Mouse (Mus musculus): ENCODE results near the gene Mei1. TPM values are rescaled to one million over a fixed set of nuclear protein-coding genes. Genes with fewer than 3 reads are reported as not detected.
A peak's percentile ranks its signal among the peaks of the same experiment; 100 is the strongest.
"Not testable (repeated sequence)": the region's sequence is repeated elsewhere in the genome, so short reads cannot be mapped to it uniquely, and the experiment has no call there.

Mei1 gene
- polyA plus RNA-seq, 1 experiment from 2014 or later: not detected

- Histone ChIP-seq H3K9me3 (no peaks in the 10 kb centered on the region), H3K4me1 (no peaks in the 10 kb centered on the region; the same call in 1 of the 2 replicates), H3K36me3 (replicated peaks) (no peaks in the 10 kb centered on the region), H3K27me3 (replicated peaks) (no peaks in the 10 kb centered on the region), H3K27ac (no peak overlapping the region), H3K4me2 (no peak overlapping the region), H3K9ac (no peak overlapping the region), H3K4me3 (no peak overlapping the region)
- ATAC-seq (replicated peaks): no peak
- 87% methylated on average over 7 of the region's 7 CpGs for WGBS
Observed at GRCm38 (mm10) chr15:82091061-82091460, 21.3 kb downstream of the Mei1 start.

GRCm38 (mm10) chr15:82106953-82107555 lies 37.3 kb downstream of the Mei1 start:
- H3K27me3 ChIP-seq (replicated peaks): no peaks in the 10 kb centered on the region
- no peak overlapping the region for H3K27ac ChIP-seq
- no peaks in the 10 kb centered on the region for H3K9me3 ChIP-seq
- H3K4me3 ChIP-seq: no peak overlapping the region
- no peaks in the 10 kb centered on the region for H3K36me3 ChIP-seq (replicated peaks)
- no peak for ATAC-seq (replicated peaks)
- no peak overlapping the region for H3K4me2 ChIP-seq
- WGBS: 14% methylated on average over 8 of the region's 8 CpGs
- H3K9ac ChIP-seq: no peak overlapping the region
- H3K4me1 ChIP-seq: no peaks in the 10 kb centered on the region

GRCm38 (mm10) chr15:82120544-82120943 lies 50.7 kb downstream of the Mei1 start:
- Histone ChIP-seq H3K4me2 (no peak overlapping the region), H3K4me3 (no peak overlapping the region), H3K27me3 (replicated peaks) (no peaks in the 10 kb centered on the region), H3K9me3 (no peaks in the 10 kb centered on the region), H3K9ac (no peak overlapping the region), H3K4me1 (no peaks in the 10 kb centered on the region), H3K36me3 (replicated peaks) (no peaks in the 10 kb centered on the region), H3K27ac (no peak overlapping the region)
- no peak for ATAC-seq (replicated peaks)
- WGBS: 87% methylated on average over 8 of the region's 8 CpGs

- peak overlapping the region; percentile 75; the same call in 1 of the 2 replicates for H3K4me2 ChIP-seq
- peak overlapping the region; percentile 80; the same call in 1 of the 2 replicates for H3K4me3 ChIP-seq
- not testable (repeated sequence) for H3K36me3 ChIP-seq (replicated peaks); H3K9ac ChIP-seq; ATAC-seq (replicated peaks); H3K27me3 ChIP-seq (replicated peaks); H3K27ac ChIP-seq; H3K9me3 ChIP-seq
- H3K4me1 ChIP-seq: peaks cover 16% of the 10 kb centered on the region
- 81% methylated on average over 4 of the region's 4 CpGs for WGBS
Observed at GRCm38 (mm10) chr15:82126690-82127089, 56.9 kb downstream of the Mei1 start.

GRCm38 (mm10) chr15:82127426-82128374 lies 57.9 kb downstream of the Mei1 start, which contains the start of gene Ccdc134:
Gene Ccdc134 (plus strand): TSS chr15:82127922.
- Histone ChIP-seq H3K4me2 (peak within 1 kb of the TSS; percentile 75), H3K4me1 (peaks cover 16% of the 10 kb centered on the region), H3K9me3 (no peaks in the 10 kb centered on the region), H3K9ac (peak within 1 kb of the TSS; percentile 71), H3K36me3 (replicated peaks) (no peaks in the 10 kb centered on the region), H3K27me3 (replicated peaks) (no peaks in the 10 kb centered on the region), H3K27ac (peak within 1 kb of the TSS; percentile 74), H3K4me3 (peak within 1 kb of the TSS; percentile 80)
- 1% methylated on average over 74 of the region's 74 CpGs for WGBS
- ATAC-seq (replicated peaks): peak; percentile 99

GRCm38 (mm10) chr15:82128398-82128797 lies 58.6 kb downstream of the Mei1 start:
- peak overlapping the region; percentile 71 for H3K9ac ChIP-seq
- H3K4me2 ChIP-seq: peak overlapping the region; percentile 75
- no peaks in the 10 kb centered on the region for H3K9me3 ChIP-seq
- no peak for ATAC-seq (replicated peaks)
- peak overlapping the region; percentile 74; the same call in 1 of the 2 replicates for H3K27ac ChIP-seq
- H3K36me3 ChIP-seq (replicated peaks): no peaks in the 10 kb centered on the region
- H3K4me3 ChIP-seq: peak overlapping the region; percentile 80
- H3K27me3 ChIP-seq (replicated peaks): no peaks in the 10 kb centered on the region
- 4% methylated on average over 5 of the region's 5 CpGs for WGBS
- peaks cover 16% of the 10 kb centered on the region for H3K4me1 ChIP-seq

- Histone ChIP-seq H3K9ac (no peak overlapping the region), H3K4me3 (no peak overlapping the region), H3K4me1 (peaks cover 16% of the 10 kb centered on the region), H3K27me3 (replicated peaks) (no peaks in the 10 kb centered on the region), H3K4me2 (no peak overlapping the region), H3K27ac (no peak overlapping the region), H3K36me3 (replicated peaks) (no peaks in the 10 kb centered on the region), H3K9me3 (no peaks in the 10 kb centered on the region)
- ATAC-seq (replicated peaks): no peak
- WGBS: 65% methylated on average over 7 of the region's 7 CpGs
Observed at GRCm38 (mm10) chr15:82130599-82130998, 60.8 kb downstream of the Mei1 start.

- H3K4me2 ChIP-seq: no peak overlapping the region
- H3K9me3 ChIP-seq: no peaks in the 10 kb centered on the region
- H3K27me3 ChIP-seq (replicated peaks): no peaks in the 10 kb centered on the region
- no peak overlapping the region for H3K27ac ChIP-seq
- ATAC-seq (replicated peaks): no peak
- no peaks in the 10 kb centered on the region for H3K36me3 ChIP-seq (replicated peaks)
- no peak overlapping the region for H3K4me3 ChIP-seq
- 93% methylated on average over 4 of the region's 4 CpGs for whole genome bisulfite sequencing
- H3K4me1 ChIP-seq: no peaks in the 10 kb centered on the region
- H3K9ac ChIP-seq: no peak overlapping the region
Observed at GRCm38 (mm10) chr15:82135372-82135771, 65.6 kb downstream of the Mei1 start.

GRCm38 (mm10) chr15:82138565-82138964 lies 68.8 kb downstream of the Mei1 start:
- H3K4me3 ChIP-seq: no peak overlapping the region
- ATAC-seq (replicated peaks): no peak
- WGBS: 57% methylated on average over 4 of the region's 4 CpGs

GRCm38 (mm10) chr15:82139196-82139595 lies 69.4 kb downstream of the Mei1 start:
- Histone ChIP-seq H3K4me1 (0 out of 2 replicates have a peak, but pooled peaks cover 3% of the 10 kb centered on the region), H3K27me3 (replicated peaks) (no peaks in the 10 kb centered on the region), H3K36me3 (replicated peaks) (no peaks in the 10 kb centered on the region), H3K9ac (no peak overlapping the region), H3K4me3 (no peak overlapping the region), H3K27ac (no peak overlapping the region), H3K9me3 (no peaks in the 10 kb centered on the region), H3K4me2 (no peak overlapping the region)
- 90% methylated on average over 8 of the region's 8 CpGs for WGBS
- no peak for ATAC-seq (replicated peaks)

More at GRCm38 (mm10) chr15:82138565-82138964, 68.8 kb downstream of the Mei1 start:
- Histone ChIP-seq H3K4me2 (no peak overlapping the region), H3K27me3 (replicated peaks) (no peaks in the 10 kb centered on the region), H3K36me3 (replicated peaks) (no peaks in the 10 kb centered on the region), H3K9me3 (no peaks in the 10 kb centered on the region), H3K27ac (no peak overlapping the region), H3K9ac (no peak overlapping the region), H3K4me1 (no peaks in the 10 kb centered on the region)

GRCm38 (mm10) chr15:82140355-82140754 lies 70.6 kb downstream of the Mei1 start:
- Histone ChIP-seq H3K4me3 (no peak overlapping the region), H3K27me3 (replicated peaks) (no peaks in the 10 kb centered on the region), H3K4me2 (no peak overlapping the region), H3K9ac (no peak overlapping the region), H3K36me3 (replicated peaks) (no peaks in the 10 kb centered on the region), H3K4me1 (peaks cover 4% of the 10 kb centered on the region), H3K27ac (no peak overlapping the region), H3K9me3 (no peaks in the 10 kb centered on the region)
- 88% methylated on average over 3 of the region's 3 CpGs for WGBS
- no peak for ATAC-seq (replicated peaks)

GRCm38 (mm10) chr15:82144157-82144556 lies 74.4 kb downstream of the Mei1 start:
- H3K9me3 ChIP-seq: no peaks in the 10 kb centered on the region
- no peak overlapping the region for H3K4me2 ChIP-seq
- no peaks in the 10 kb centered on the region for H3K36me3 ChIP-seq (replicated peaks)
- H3K4me1 ChIP-seq: peaks cover 29% of the 10 kb centered on the region
- H3K9ac ChIP-seq: no peak overlapping the region
- peak overlapping the region; percentile 99 for H3K27ac ChIP-seq
- no peak for ATAC-seq (replicated peaks)
- no peaks in the 10 kb centered on the region for H3K27me3 ChIP-seq (replicated peaks)
- H3K4me3 ChIP-seq: no peak overlapping the region
- 82% methylated on average over 5 of the region's 5 CpGs for WGBS

All from midbrain, embryonic 15.5 days (tissue).